Mouse (Mus musculus): Measurements from ENCODE around the gene Ebf4. TPM values are rescaled to one million over a fixed set of nuclear protein-coding genes. Genes with fewer than 3 reads are reported as not detected.
A peak's percentile ranks its signal among the peaks of the same experiment; 100 is the strongest.

The Ebf4 gene
- polyA plus RNA-seq, 1 experiment from 2014 or later, result 0.97 TPM

DNA sequence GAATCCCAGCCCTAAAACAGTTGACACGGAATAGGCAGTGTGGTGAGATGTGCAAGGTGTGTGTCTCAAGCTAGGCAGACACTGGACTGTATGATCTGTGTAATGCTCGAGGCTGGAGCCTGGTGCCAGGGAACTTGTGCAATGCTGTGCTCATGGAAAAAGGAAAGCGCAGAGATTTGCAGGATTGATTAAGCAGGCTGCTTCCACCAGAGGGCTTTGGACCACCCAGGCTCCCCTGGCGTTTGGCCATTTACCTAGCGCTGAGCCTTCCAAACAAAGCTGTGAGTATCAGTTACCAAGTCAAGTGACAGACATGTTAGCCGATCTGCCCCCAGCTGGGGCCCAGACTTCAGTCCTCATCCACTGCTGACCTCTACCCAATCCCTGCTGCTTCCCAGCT lies 113.2 kb downstream of the Ebf4 start:
- no peaks in the 10 kb centered on the region for H3K9me3 ChIP-seq (ENCODE audit: control insufficient read depth, low read length)
- no peak overlapping the region for H3K27ac ChIP-seq (ENCODE audit: low read length)
- peak; percentile 43; the same call in 1 of the 2 replicates for ATAC-seq (ENCODE audit: low read depth)
- no peak overlapping the region for H3K4me2 ChIP-seq (ENCODE audit: low read depth, low read length)
- 11% methylated on average over 6 of the region's 6 CpGs for WGBS
- no peaks in the 10 kb centered on the region for H3K36me3 ChIP-seq (ENCODE audit: control insufficient read depth, insufficient read depth, low read length)
- H3K4me1 ChIP-seq (replicated peaks; ENCODE audit: control insufficient read depth, insufficient read depth, low read length), result no peaks in the 10 kb centered on the region
- no peaks in the 10 kb centered on the region for H3K27me3 ChIP-seq (ENCODE audit: control insufficient read depth, insufficient read depth, low read depth, low read length)
- no peak overlapping the region for H3K4me3 ChIP-seq (ENCODE audit: low read length)
- no peak overlapping the region for H3K9ac ChIP-seq (ENCODE audit: low read length)

DNA sequence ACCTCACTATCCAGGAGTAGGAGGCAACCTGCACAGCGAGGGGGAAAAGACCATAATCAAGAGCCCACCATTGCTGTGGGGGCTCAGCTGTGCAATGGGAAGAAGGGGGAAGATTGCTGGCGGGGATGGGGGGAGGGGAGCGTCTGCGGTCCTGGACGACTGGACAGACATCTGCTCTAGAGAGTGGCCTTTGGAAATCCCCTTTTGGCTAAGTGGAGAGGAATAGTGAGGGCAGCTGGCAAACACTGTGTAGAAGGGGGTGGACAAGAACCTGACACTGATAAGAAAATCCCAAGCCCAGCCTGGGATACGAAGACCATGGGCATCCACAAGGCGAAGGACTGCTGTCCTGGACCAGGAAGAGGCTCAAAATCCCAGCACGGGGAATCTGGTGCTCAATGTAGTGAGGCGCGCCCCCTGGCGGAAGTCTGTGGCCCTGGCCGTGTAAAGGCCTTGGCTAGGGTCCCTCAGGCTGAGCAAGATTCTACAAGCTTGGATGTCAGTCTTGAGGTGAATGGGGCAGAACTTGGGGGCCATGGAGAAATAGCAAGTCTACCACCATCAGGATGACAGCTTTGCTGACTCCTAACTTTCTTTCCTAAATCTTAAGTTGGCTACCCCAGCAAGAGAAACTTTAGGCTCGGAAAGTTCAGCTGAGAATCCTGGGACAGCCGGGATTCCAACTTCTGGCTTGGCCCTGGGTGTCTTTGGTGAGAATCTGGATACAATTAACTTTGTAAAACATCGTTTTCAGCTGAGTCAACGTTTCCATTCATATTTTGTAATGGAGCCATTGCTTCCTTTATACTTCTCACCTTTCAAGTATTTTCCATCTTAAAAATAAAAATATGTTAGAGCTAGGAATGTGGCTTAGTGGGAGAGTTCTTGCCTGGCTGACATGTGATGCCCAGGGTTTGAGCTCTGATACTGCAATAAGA lies 116.9 kb downstream of the Ebf4 start:
- H3K4me1 ChIP-seq (replicated peaks; ENCODE audit: control insufficient read depth, insufficient read depth, low read length), result no peaks in the 10 kb centered on the region
- H3K27me3 ChIP-seq (ENCODE audit: control insufficient read depth, insufficient read depth, low read depth, low read length), result no peaks in the 10 kb centered on the region
- 36% methylated on average over 16 of the region's 16 CpGs for WGBS
- H3K27ac ChIP-seq (ENCODE audit: low read length), result no peak overlapping the region
- H3K4me2 ChIP-seq (ENCODE audit: low read depth, low read length), result no peak overlapping the region
- no peaks in the 10 kb centered on the region for H3K9me3 ChIP-seq (ENCODE audit: control insufficient read depth, low read length)
- ATAC-seq (ENCODE audit: low read depth), result peak; percentile 84
- H3K36me3 ChIP-seq (ENCODE audit: control insufficient read depth, insufficient read depth, low read length), result no peaks in the 10 kb centered on the region
- no peak overlapping the region for H3K4me3 ChIP-seq (ENCODE audit: low read length)
- H3K9ac ChIP-seq (ENCODE audit: low read length), result no peak overlapping the region

DNA sequence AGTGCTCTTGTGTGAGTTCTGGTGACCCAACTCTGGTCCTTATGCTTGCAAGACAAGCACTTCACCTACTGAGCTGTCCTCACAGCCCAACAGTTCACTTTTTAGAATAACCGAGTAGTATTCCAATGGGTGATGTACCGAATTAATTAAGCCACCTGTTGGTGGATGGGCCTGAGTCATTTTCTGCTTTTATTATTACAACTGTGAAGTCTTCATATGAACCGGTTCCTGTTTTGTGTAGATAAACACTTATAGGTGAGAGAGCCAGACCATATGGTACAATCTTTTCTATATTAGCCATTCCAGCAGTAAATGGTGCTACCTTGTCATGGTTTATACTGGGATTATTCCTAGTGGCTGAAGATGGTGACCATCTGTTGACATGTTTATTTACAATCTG lies 117.8 kb downstream of the Ebf4 start:
- H3K36me3 ChIP-seq (ENCODE audit: control insufficient read depth, insufficient read depth, low read length), result no peaks in the 10 kb centered on the region
- no peaks in the 10 kb centered on the region for H3K4me1 ChIP-seq (replicated peaks; ENCODE audit: control insufficient read depth, insufficient read depth, low read length)
- H3K9ac ChIP-seq (ENCODE audit: low read length), result no peak overlapping the region
- H3K27ac ChIP-seq (ENCODE audit: low read length), result no peak overlapping the region
- H3K9me3 ChIP-seq (ENCODE audit: control insufficient read depth, low read length), result no peaks in the 10 kb centered on the region
- H3K4me2 ChIP-seq (ENCODE audit: low read depth, low read length), result no peak overlapping the region
- no peak overlapping the region for H3K4me3 ChIP-seq (ENCODE audit: low read length)
- ATAC-seq (ENCODE audit: low read depth), result no peak
- no peaks in the 10 kb centered on the region for H3K27me3 ChIP-seq (ENCODE audit: control insufficient read depth, insufficient read depth, low read depth, low read length)
- WGBS, result 70% methylated on average over 3 of the region's 3 CpGs

DNA sequence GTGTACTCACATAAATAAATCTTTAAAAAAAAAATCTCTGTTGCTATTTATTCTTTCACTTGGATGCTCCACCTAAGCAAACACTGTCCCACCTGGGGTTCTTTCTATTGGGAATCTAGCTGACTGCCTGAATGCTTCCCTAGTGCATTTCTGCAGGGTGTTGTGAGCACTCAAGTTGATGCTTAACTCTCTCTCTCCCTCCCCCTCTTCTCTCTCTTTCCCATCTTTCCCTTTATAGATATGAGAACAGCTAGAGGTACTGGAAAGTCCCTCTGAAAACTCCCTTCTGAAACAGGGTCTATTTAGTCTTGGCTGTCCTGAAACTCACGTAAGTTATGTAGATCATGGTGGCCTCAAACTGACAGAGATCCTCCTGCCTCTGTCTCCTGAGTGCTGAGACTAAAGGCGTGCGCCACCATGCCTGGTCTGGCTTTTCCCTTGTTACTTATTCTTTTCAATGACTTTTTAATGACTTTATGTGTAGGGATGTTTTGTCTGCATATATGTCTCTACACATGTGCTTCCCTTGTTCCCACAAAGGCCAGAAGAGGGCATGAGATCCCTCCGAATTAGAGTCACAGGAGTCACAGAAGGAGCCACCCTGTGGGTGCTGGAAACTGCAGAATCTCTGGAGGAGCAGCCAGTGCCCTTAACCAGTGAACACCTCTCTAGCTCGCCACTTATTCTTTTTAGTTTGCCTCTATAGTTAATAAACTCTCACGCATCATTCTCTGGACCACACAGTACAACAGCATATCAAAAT lies 119.3 kb downstream of the Ebf4 start:
- Histone ChIP-seq H3K4me1 (replicated peaks; ENCODE audit: control insufficient read depth, insufficient read depth, low read length) (no peaks in the 10 kb centered on the region), H3K27ac (ENCODE audit: low read length) (no peak overlapping the region), H3K4me3 (ENCODE audit: low read length) (no peak overlapping the region), H3K36me3 (ENCODE audit: control insufficient read depth, insufficient read depth, low read length) (no peaks in the 10 kb centered on the region), H3K9ac (ENCODE audit: low read length) (no peak overlapping the region), H3K27me3 (ENCODE audit: control insufficient read depth, insufficient read depth, low read depth, low read length) (no peaks in the 10 kb centered on the region), H3K4me2 (ENCODE audit: low read depth, low read length) (no peak overlapping the region), H3K9me3 (ENCODE audit: control insufficient read depth, low read length) (no peaks in the 10 kb centered on the region)
- WGBS, result 75% methylated on average over 6 of the region's 6 CpGs
- no peak for ATAC-seq (ENCODE audit: low read depth)

Other genes starting within 250 kb of the Ebf4 start
- not detected in 2 replicates for gene Tgm6, start 182.8 kb upstream of the Ebf4 start, polyA plus RNA-seq (2015; fragmentation: Nextera tagmentation; extraction: Ambion mirVana)
- 609 TPM in 2 replicates for gene Snrpb, start 115.8 kb upstream of the Ebf4 start, polyA plus RNA-seq (2015; fragmentation: Nextera tagmentation; extraction: Ambion mirVana)
- not detected in 2 replicates for gene Tmc2, start 100.0 kb upstream of the Ebf4 start, polyA plus RNA-seq (2015; fragmentation: Nextera tagmentation; extraction: Ambion mirVana)
- 216 and 233 TPM in 2 replicates for gene Nop56, start 20.7 kb upstream of the Ebf4 start, polyA plus RNA-seq (2015; fragmentation: Nextera tagmentation; extraction: Ambion mirVana)
- 152 and 161 TPM in 2 replicates for gene Idh3b, start 10.6 kb upstream of the Ebf4 start, polyA plus RNA-seq (2015; fragmentation: Nextera tagmentation; extraction: Ambion mirVana)
- 62.2 and 65.8 TPM in 2 replicates for gene Cpxm1, start 102.4 kb downstream of the Ebf4 start, polyA plus RNA-seq (2015; fragmentation: Nextera tagmentation; extraction: Ambion mirVana)
- gene Gm28372, start 110.1 kb downstream of the Ebf4 start, polyA plus RNA-seq (2015; fragmentation: Nextera tagmentation; extraction: Ambion mirVana), result not detected in 2 replicates
- gene 1700020A23Rik, start 110.1 kb downstream of the Ebf4 start, polyA plus RNA-seq (2015; fragmentation: Nextera tagmentation; extraction: Ambion mirVana), result 0.31 TPM in 1 of 2 replicates, not detected in the other
- gene Tmem239, start 111.3 kb downstream of the Ebf4 start, polyA plus RNA-seq (2015; fragmentation: Nextera tagmentation; extraction: Ambion mirVana), result not detected in 2 replicates
- 84.3 and 84.5 TPM in 2 replicates for gene Vps16, start 129.2 kb downstream of the Ebf4 start, polyA plus RNA-seq (2015; fragmentation: Nextera tagmentation; extraction: Ambion mirVana)
- gene Pced1a, start 129.5 kb downstream of the Ebf4 start, polyA plus RNA-seq (2015; fragmentation: Nextera tagmentation; extraction: Ambion mirVana), result 14.4 TPM in 2 replicates
- gene Ptpra, start 155.1 kb downstream of the Ebf4 start, polyA plus RNA-seq (2015; fragmentation: Nextera tagmentation; extraction: Ambion mirVana), result 68.0 and 68.3 TPM in 2 replicates